Mouse (Mus musculus) lung, postnatal 0 days (tissue): ENCODE results near the gene Cpne4. TPM values are rescaled to one million over a fixed set of nuclear protein-coding genes. Genes with fewer than 3 reads are reported as not detected.

Experiments used
- ATAC-seq: fragments of 200-750 bp; cut with Nextera tagmentation; 2 replicates; pipeline ENCODE4 v1.8.0; 2017; ENCODE audit warnings: moderate library complexity
- DNase-seq: peaks from one replicate; pipeline ENCODE4 v3.0.0-alpha.2; 2016; ENCODE audit warnings: low spot score
- H3K27ac ChIP-seq: fragments of 300-500 bp; sonication (generic); 2 replicates; pipeline ENCODE4 v1.5.1; 2014; ENCODE audit warnings: antibody characterized with exemption, mild to moderate bottlenecking, low read length, mixed read lengths
- H3K27me3 ChIP-seq: fragments of 300-500 bp; sonication (generic); replicated peaks from 2 replicates; pipeline ENCODE4 v1.6.1; 2014; ENCODE audit warnings: low read length, mixed read lengths; ENCODE audit not compliant: insufficient read depth
- H3K36me3 ChIP-seq: fragments of 300-500 bp; sonication (generic); 2 replicates; pipeline ENCODE4 v1.6.1; 2014; ENCODE audit warnings: low read length, mixed read lengths; ENCODE audit not compliant: insufficient read depth
- H3K4me1 ChIP-seq: fragments of 300-500 bp; sonication (generic); 2 replicates; pipeline ENCODE4 v1.6.1; 2014; ENCODE audit warnings: antibody characterized with exemption, low read depth, low read length, mixed read lengths; ENCODE audit not compliant: insufficient read depth
- H3K4me2 ChIP-seq: fragments of 300-500 bp; sonication (generic); replicated peaks from 2 replicates; pipeline ENCODE4 v1.6.1; 2014; ENCODE audit warnings: low read depth, mild to moderate bottlenecking, low read length, moderate library complexity, mixed read lengths
- H3K4me3 ChIP-seq: fragments of 300-500 bp; sonication (generic); 2 replicates; pipeline ENCODE4 v1.5.1; 2014; ENCODE audit warnings: low read depth, low read length
- H3K9ac ChIP-seq: fragments of 300-500 bp; sonication (generic); replicated peaks from 2 replicates; pipeline ENCODE4 v1.6.1; 2014; ENCODE audit warnings: low read depth, mild to moderate bottlenecking
- H3K9me3 ChIP-seq: fragments of 300-500 bp; sonication (generic); 2 replicates; pipeline ENCODE4 v1.6.1; 2016; ENCODE audit warnings: low read length, mixed read lengths
- CTCF ChIP-seq: IDR thresholded peaks from 2 replicates; pipeline ENCODE4 v1.5.1; 2016; ENCODE audit warnings: antibody characterized with exemption, mild to moderate bottlenecking
- EP300 ChIP-seq: IDR thresholded peaks from 2 replicates; pipeline ENCODE4 v1.6.1; 2016; ENCODE audit warnings: antibody characterized with exemption, mild to moderate bottlenecking, control low read depth
- WGBS: fragments of 180-500 bp; shearing (Covaris S2); extraction: QIAGEN DNeasy Blood & Tissue Kit; methylation state at CpG from one replicate; pipeline ENCODE4 v1.1.7; 2014; 5-methylcytosine and 5-hydroxymethylcytosine counted together
- polyA plus RNA-seq: library from polyadenylated mRNA; unstranded; fragments of >200 nt; fragmentation: Nextera tagmentation; extraction: Ambion mirVana; gene quantifications from 2 replicates; pipeline ENCODE4 v1.2.1, GENCODE M21; 2015

The Cpne4 gene
- polyA plus RNA-seq, 1 experiment from 2014 or later: 0.16 TPM

GRCm38 (mm10) chr9:104652691-104653261 lies 105.7 kb downstream of the Cpne4 start:
- Histone ChIP-seq H3K36me3 (no peaks in the 10 kb centered on the region), H3K9me3 (no peaks in the 10 kb centered on the region), H3K9ac (no peak overlapping the region), H3K4me1 (no peaks in the 10 kb centered on the region), H3K4me2 (no peak overlapping the region), H3K27me3 (no peaks in the 10 kb centered on the region), H3K4me3 (no peak overlapping the region), H3K27ac (no peak overlapping the region)
- TF ChIP-seq CTCF (no peak), EP300 (no peak)
- DNase-seq: no peak
- 71% methylated on average over 9 of the region's 9 CpGs for WGBS
- no peak for ATAC-seq

DNA sequence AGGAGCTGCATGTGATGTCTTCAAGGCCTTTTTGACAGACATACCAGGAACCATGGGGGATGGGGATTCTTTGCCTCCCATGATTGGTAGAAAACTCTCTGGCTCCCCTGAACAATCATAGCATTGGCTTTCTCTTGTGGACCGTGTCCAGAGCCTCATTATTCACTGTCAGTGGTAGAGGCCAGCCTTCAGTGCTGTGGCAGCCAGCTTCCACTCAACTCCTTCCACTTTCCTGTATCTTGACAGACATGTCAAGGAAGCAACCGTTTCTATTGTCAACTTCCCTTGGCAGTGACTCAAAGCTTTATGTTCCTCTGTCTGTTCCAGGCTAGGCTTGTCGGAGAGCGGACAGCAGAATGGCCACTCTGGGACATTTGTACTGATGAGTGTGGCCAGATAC lies 112.7 kb downstream of the Cpne4 start:
- H3K9ac ChIP-seq: no peak overlapping the region
- no peaks in the 10 kb centered on the region for H3K36me3 ChIP-seq
- 40% methylated on average over 4 of the region's 4 CpGs for whole genome bisulfite sequencing
- no peak overlapping the region for H3K4me2 ChIP-seq
- ATAC-seq (peak; percentile 56), DNase-seq (peak; percentile 21)
- TF ChIP-seq CTCF: no peak
- no peak for TF ChIP-seq EP300
- H3K27me3 ChIP-seq: no peaks in the 10 kb centered on the region
- H3K9me3 ChIP-seq: no peaks in the 10 kb centered on the region
- no peak overlapping the region for H3K4me3 ChIP-seq
- H3K27ac ChIP-seq: no peak overlapping the region
- H3K4me1 ChIP-seq: no peaks in the 10 kb centered on the region

- no peak for ATAC-seq
- peak; percentile 53 for DNase-seq
- 24% methylated on average over 1 of the region's 1 CpGs for WGBS
These were observed 129.6 kb downstream of the Cpne4 start for GRCm38 (mm10) chr9:104676665-104677064.

DNA sequence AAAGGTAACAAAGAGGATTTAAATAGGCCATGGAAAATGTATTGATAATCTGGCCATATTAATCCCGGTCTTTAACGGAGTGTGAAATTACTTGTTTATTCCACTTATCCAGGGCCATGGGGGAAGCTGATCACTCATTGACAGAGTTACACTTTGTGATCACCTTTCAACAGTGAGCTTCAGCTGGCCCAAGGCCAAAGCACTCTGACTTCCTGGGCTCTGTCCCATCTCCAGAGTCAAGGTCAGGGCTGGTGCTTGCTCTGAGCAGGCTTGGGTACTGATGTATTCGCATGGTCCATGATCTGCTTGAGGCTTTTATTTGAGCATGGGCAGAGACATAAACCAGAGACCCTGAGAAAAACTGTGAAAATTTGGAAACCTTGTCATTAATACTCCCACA lies 131.5 kb downstream of the Cpne4 start:
- no peak for TF ChIP-seq CTCF
- TF ChIP-seq EP300: no peak
- Histone ChIP-seq H3K4me2 (no peak overlapping the region), H3K27me3 (no peaks in the 10 kb centered on the region), H3K9me3 (no peaks in the 10 kb centered on the region), H3K36me3 (no peaks in the 10 kb centered on the region), H3K4me3 (no peak overlapping the region), H3K9ac (no peak overlapping the region), H3K4me1 (no peaks in the 10 kb centered on the region), H3K27ac (no peak overlapping the region)
- WGBS: 83% methylated on average over 3 of the region's 3 CpGs
- DNase-seq (no peak), ATAC-seq (no peak)

More at GRCm38 (mm10) chr9:104676665-104677064, 129.6 kb downstream of the Cpne4 start:
- Histone ChIP-seq H3K27me3 (no peaks in the 10 kb centered on the region), H3K9me3 (no peaks in the 10 kb centered on the region), H3K4me1 (no peaks in the 10 kb centered on the region), H3K4me3 (no peak overlapping the region), H3K9ac (no peak overlapping the region), H3K36me3 (no peaks in the 10 kb centered on the region), H3K4me2 (no peak overlapping the region), H3K27ac (no peak overlapping the region)
- TF ChIP-seq CTCF (peak; percentile 78), EP300 (no peak)

DNA sequence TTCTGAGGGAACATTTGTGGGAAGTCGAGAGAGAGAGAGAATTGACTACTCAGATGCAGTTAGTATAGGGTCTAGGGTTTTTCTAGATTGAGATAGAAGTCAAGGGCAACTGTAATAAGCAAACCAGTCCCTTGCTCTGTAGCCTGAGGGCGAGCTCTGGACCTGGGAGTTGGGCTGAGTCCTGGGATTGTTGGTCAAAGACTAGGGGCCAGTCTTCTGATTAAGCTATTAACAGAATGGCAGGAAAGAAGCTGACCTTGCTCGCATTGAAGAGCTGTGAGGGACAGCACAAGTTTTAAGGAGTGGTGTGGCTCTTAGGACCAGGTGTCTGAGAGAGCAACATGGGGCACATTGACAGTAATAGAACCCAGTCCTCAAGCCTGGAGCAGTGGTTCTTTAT lies 140.0 kb downstream of the Cpne4 start:
- Histone ChIP-seq H3K4me2 (no peak overlapping the region), H3K27me3 (no peaks in the 10 kb centered on the region), H3K27ac (no peak overlapping the region), H3K9ac (no peak overlapping the region), H3K36me3 (no peaks in the 10 kb centered on the region), H3K4me1 (no peaks in the 10 kb centered on the region), H3K4me3 (no peak overlapping the region), H3K9me3 (no peaks in the 10 kb centered on the region)
- 53% methylated on average over 3 of the region's 3 CpGs for WGBS
- TF ChIP-seq EP300 (no peak), CTCF (no peak)
- DNase-seq (no peak), ATAC-seq (no peak)

DNA sequence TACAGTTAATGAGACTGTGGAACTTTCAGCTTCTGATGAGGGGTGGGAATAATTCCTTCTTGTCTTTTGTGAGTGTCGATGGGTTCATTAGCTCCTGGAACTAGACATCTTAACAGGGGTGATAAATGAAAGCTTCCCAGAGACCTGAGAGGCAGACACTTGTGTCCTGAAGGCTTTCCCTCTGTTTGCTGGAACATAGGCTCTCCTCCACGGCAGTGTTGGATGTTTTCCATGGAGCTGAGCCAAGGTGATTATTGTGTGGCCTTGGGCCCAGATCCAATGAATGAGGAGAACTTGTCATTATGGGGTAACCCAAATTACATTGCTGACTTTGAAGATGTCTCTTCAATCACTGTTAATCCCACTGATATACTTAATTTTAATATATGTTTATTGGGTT lies 146.1 kb downstream of the Cpne4 start:
- ATAC-seq (no peak), DNase-seq (no peak)
- Histone ChIP-seq H3K9ac (no peak overlapping the region), H3K4me2 (no peak overlapping the region), H3K4me3 (no peak overlapping the region), H3K9me3 (no peaks in the 10 kb centered on the region), H3K27ac (no peak overlapping the region), H3K4me1 (no peaks in the 10 kb centered on the region), H3K36me3 (no peaks in the 10 kb centered on the region), H3K27me3 (no peaks in the 10 kb centered on the region)
- TF ChIP-seq EP300 (no peak), CTCF (no peak)
- WGBS: 42% methylated on average over 2 of the region's 2 CpGs

DNA sequence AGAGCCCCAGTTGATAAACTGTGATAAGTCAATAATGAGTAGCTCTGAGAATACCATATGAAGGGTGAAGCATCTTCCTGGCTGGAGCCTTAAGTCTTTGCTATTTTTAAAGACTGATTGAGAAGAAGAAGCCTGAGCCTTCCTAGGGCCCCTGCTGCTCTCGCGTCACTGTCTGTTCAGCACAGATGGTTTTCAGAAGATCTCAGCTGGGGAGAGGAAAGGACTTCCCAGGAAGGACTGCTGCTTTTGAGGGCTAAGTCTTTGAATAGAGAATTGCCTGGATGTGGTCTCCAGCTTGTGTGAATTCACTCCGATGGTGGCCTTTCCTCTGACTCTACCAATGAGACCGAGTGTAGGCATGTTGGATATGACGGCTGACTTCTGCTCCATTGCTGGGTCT lies 163.7 kb downstream of the Cpne4 start:
- Histone ChIP-seq H3K4me1 (no peaks in the 10 kb centered on the region), H3K27me3 (no peaks in the 10 kb centered on the region), H3K36me3 (no peaks in the 10 kb centered on the region), H3K4me2 (no peak overlapping the region), H3K9ac (no peak overlapping the region), H3K4me3 (no peak overlapping the region), H3K27ac (no peak overlapping the region), H3K9me3 (no peaks in the 10 kb centered on the region)
- DNase-seq (no peak), ATAC-seq (no peak)
- WGBS: 80% methylated on average over 5 of the region's 5 CpGs
- TF ChIP-seq CTCF (no peak), EP300 (no peak)
